Mouse (Mus musculus) G1E (cell line): ENCODE measurements around the gene Rpgr.

ENCODE experiments used
- CTCF ChIP-seq: IDR thresholded peaks from 2 replicates; pipeline ENCODE4 v1.5.1; 2012; ENCODE audit warnings: low read depth, low read length, inconsistent platforms, mixed read lengths
- POLR2AphosphoS5 ChIP-seq: IDR thresholded peaks from 2 replicates; pipeline ENCODE4 v1.6.1; 2012; ENCODE audit warnings: low read depth, low read length, inconsistent platforms; ENCODE audit not compliant: insufficient replicate concordance
- TAL1 ChIP-seq: conservative IDR thresholded peaks from 2 replicates; pipeline ENCODE4 v1.6.1; 2012; ENCODE audit warnings: low read depth, low read length, inconsistent platforms, mixed read lengths

- no peak for TF ChIP-seq CTCF
- no peak for TF ChIP-seq TAL1
- no peak for TF ChIP-seq POLR2AphosphoS5
Observed at GRCm38 (mm10) chrX:10117065-10117719, 99.5 kb downstream of the Rpgr start, which contains the start of gene Srpx.
